Mouse (Mus musculus): ENCODE results near the gene Lamc1. TPM values are rescaled to one million over a fixed set of nuclear protein-coding genes. Genes with fewer than 3 reads are reported as not detected.
"Not testable (repeated sequence)": the region's sequence is repeated elsewhere in the genome, so short reads cannot be mapped to it uniquely, and the experiment has no call there.

The Lamc1 gene
- polyA plus RNA-seq, 1 experiment = 13.0 TPM

DNA sequence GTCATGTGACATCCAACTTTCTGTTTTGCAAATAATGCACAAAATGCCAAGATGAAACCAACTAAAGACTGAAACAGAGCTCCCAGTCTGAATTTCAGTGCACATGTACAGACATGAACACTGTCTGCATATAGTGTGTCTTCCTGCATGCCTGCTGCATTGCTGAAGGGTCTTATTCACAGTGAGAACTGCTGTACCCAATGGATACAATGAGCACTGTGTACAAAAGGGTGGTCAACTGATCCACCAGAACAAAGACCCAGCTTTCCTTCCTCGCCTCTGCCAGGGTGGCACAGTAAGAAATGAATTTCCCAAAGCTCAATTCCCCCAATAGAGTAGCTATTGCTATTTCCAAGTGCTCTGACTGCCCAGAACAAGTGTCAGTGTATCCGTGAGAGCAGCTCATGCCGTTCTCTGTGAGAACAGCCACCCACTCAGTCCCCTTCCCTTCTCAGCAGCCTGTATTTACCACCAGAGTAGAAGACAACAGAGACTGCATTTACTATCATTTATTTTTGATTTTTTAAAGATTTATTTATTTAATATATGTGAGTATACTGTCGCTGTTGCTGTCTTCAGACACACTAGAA lies 34.7 kb downstream of the Lamc1 start:
- 90% methylated on average over 4 of the region's 4 CpGs for WGBS
- H3K27ac ChIP-seq (ENCODE audit: insufficient read depth, low read length); H3K4me1 ChIP-seq (ENCODE audit: control insufficient read depth, insufficient read depth, insufficient read length): not testable (repeated sequence)

DNA sequence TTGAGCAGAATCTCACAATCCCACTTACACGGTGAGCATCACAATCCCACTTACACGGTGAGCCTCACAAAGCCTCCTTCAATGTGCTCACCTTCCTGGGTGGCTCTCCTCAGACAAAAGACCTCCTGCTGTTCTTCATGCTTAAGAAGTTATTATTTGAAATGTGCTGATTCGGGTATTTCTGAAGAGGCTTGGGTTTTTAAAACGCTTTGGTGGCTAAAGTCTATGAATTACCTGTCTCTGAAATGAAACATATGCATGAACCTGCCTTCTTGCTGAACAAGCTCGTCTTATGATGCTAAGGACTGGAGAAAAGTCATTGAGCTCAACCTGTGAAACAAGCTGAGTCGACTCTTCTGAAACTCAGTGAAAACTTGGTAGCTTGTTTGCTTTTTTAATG lies 36.6 kb downstream of the Lamc1 start:
- 93% methylated on average over 6 of the region's 6 CpGs for WGBS

More for the DNA sequence above, 34.7 kb downstream of the Lamc1 start:
- not testable (repeated sequence) for H3K4me3 ChIP-seq (ENCODE audit: extremely low read depth, insufficient read depth, insufficient read length); H3K36me3 ChIP-seq (ENCODE audit: control insufficient read depth, insufficient read depth, low read length); DNase-seq (ENCODE audit: low read depth in 1 of 2, low spot score in 2 of 2); H3K27me3 ChIP-seq (ENCODE audit: control insufficient read depth, insufficient read depth, low read length)

DNA sequence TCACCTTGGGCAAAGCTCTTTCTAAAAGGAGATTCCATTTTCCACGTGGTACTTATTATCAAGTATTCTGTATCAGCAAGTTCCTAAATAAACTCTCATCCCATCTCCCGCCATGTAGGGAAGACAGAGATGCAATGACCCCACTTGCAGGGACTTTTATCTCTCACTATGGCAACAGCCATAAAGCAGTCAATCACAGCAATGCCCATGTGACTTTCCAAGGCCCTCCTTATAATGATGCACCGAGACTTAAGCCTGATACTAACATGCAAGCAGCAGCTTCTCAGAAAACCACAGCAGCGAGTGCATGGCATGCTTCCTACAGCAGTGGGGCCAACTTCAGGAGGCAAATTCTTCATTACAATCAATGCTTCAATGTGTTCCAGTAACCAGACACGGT lies 39.7 kb downstream of the Lamc1 start:
- Histone ChIP-seq H3K4me3 (ENCODE audit: extremely low read depth, insufficient read depth, insufficient read length) (no peak overlapping the region), H3K27me3 (ENCODE audit: control insufficient read depth, insufficient read depth, low read length) (no peaks in the 10 kb centered on the region), H3K4me1 (ENCODE audit: control insufficient read depth, insufficient read depth, insufficient read length) (no peaks in the 10 kb centered on the region), H3K36me3 (ENCODE audit: control insufficient read depth, insufficient read depth, low read length) (no peaks in the 10 kb centered on the region), H3K27ac (ENCODE audit: insufficient read depth, low read length) (no peak overlapping the region)
- TF ChIP-seq CTCF (IDR thresholded peaks at IDR 0.05; ENCODE audit: extremely low read depth, insufficient read depth, insufficient read length, insufficient replicate concordance) = no peak
- TF ChIP-seq POLR2A (IDR thresholded peaks at IDR 0.05; ENCODE audit: low read depth, low read length) = no peak
- no peak for DNase-seq (ENCODE audit: low read depth in 1 of 2, low spot score in 2 of 2)
- 76% methylated on average over 5 of the region's 5 CpGs for WGBS

More for the DNA sequence above, 36.6 kb downstream of the Lamc1 start:
- Histone ChIP-seq H3K27me3 (ENCODE audit: control insufficient read depth, insufficient read depth, low read length) (no peaks in the 10 kb centered on the region), H3K4me3 (ENCODE audit: extremely low read depth, insufficient read depth, insufficient read length) (no peak overlapping the region), H3K4me1 (ENCODE audit: control insufficient read depth, insufficient read depth, insufficient read length) (no peaks in the 10 kb centered on the region; the same call in 1 of the 2 replicates), H3K27ac (ENCODE audit: insufficient read depth, low read length) (no peak overlapping the region), H3K36me3 (ENCODE audit: control insufficient read depth, insufficient read depth, low read length) (no peaks in the 10 kb centered on the region)
- no peak for DNase-seq (ENCODE audit: low read depth in 1 of 2, low spot score in 2 of 2)
- TF ChIP-seq CTCF (IDR thresholded peaks at IDR 0.05; ENCODE audit: extremely low read depth, insufficient read depth, insufficient read length, insufficient replicate concordance) (no peak), POLR2A (IDR thresholded peaks at IDR 0.05; ENCODE audit: low read depth, low read length) (no peak)

DNA sequence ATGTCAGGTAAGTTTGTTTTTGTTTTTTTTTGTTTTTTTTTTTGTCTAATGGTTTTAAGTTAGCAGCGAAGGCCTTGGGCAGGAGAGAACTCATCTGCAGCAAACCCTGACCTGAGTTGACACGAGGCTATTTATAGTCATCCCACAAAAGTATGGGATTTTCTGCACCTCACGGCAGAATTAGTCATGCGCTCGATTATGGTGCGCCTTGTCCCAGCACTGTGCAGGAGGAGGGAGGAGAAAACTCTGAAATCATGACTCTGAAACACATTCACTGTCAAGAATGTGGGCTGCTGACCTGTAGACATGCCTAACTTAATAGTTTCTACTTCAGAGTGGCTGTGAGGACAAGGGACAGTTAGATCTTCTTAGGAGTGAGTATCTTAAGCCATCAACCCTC lies 40.4 kb downstream of the Lamc1 start:
- WGBS = 57% methylated on average over 6 of the region's 6 CpGs
- no peak for DNase-seq (ENCODE audit: low read depth in 1 of 2, low spot score in 2 of 2)
- H3K36me3 ChIP-seq (ENCODE audit: control insufficient read depth, insufficient read depth, low read length) = no peaks in the 10 kb centered on the region
- H3K4me3 ChIP-seq (ENCODE audit: extremely low read depth, insufficient read depth, insufficient read length) = no peak overlapping the region
- peaks cover 6% of the 10 kb centered on the region; the same call in 1 of the 2 replicates for H3K4me1 ChIP-seq (ENCODE audit: control insufficient read depth, insufficient read depth, insufficient read length)
- H3K27me3 ChIP-seq (ENCODE audit: control insufficient read depth, insufficient read depth, low read length) = no peaks in the 10 kb centered on the region
- no peak overlapping the region for H3K27ac ChIP-seq (ENCODE audit: insufficient read depth, low read length)
- TF ChIP-seq POLR2A (IDR thresholded peaks at IDR 0.05; ENCODE audit: low read depth, low read length) (no peak), CTCF (IDR thresholded peaks at IDR 0.05; ENCODE audit: extremely low read depth, insufficient read depth, insufficient read length, insufficient replicate concordance) (no peak)

DNA sequence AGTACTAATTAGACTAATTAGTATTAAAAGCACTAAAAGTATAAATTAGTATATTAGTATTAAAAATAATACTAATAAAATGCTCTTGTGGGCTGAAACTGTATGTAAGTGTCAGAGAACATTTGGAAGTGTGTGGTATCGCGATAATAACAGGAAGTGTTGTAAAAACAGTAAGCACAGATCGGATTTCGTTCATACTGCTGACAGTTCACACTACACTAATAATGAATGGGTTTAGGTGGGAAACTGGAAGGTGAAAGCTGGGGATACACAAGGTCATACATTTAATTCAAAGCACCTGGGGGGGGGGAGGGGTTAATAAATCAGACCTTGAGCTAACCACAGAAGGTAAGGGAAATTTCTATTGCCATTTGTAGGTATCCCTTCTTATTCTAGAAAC lies 41.2 kb downstream of the Lamc1 start:
- Histone ChIP-seq H3K4me3 (ENCODE audit: extremely low read depth, insufficient read depth, insufficient read length) (no peak overlapping the region), H3K27ac (ENCODE audit: insufficient read depth, low read length) (no peak overlapping the region), H3K36me3 (ENCODE audit: control insufficient read depth, insufficient read depth, low read length) (no peaks in the 10 kb centered on the region), H3K27me3 (ENCODE audit: control insufficient read depth, insufficient read depth, low read length) (no peaks in the 10 kb centered on the region), H3K4me1 (ENCODE audit: control insufficient read depth, insufficient read depth, insufficient read length) (peaks cover 8% of the 10 kb centered on the region; the same call in 1 of the 2 replicates)
- DNase-seq (ENCODE audit: low read depth in 1 of 2, low spot score in 2 of 2) = no peak
- WGBS = 47% methylated on average over 4 of the region's 4 CpGs
- TF ChIP-seq POLR2A (IDR thresholded peaks at IDR 0.05; ENCODE audit: low read depth, low read length) = no peak
- TF ChIP-seq CTCF (IDR thresholded peaks at IDR 0.05; ENCODE audit: extremely low read depth, insufficient read depth, insufficient read length, insufficient replicate concordance) = no peak

DNA sequence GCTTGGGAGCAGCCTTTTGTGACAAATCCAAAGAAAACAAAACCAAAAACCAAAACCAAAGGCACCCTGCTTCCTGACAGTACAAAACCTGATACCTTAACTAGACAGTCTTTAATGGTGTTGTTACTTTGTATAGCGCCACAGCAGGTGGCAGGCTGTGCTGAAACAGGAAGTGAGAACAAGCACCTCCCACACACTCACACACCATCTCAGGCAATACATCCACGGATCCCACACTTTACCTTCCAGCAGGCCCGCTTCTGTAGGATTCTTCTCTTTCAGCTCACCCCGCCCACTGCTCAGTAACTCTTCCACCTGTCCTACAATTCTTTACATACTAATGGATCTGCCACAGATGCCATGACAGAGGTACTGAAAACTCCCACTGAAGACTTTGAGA lies 44.6 kb downstream of the Lamc1 start:
- TF ChIP-seq POLR2A (IDR thresholded peaks at IDR 0.05; ENCODE audit: low read depth, low read length) (no peak), CTCF (IDR thresholded peaks at IDR 0.05; ENCODE audit: extremely low read depth, insufficient read depth, insufficient read length, insufficient replicate concordance) (no peak)
- DNase-seq (ENCODE audit: low read depth in 1 of 2, low spot score in 2 of 2) = peak; percentile 51 to 54
- peak overlapping the region; percentile 59 for H3K27ac ChIP-seq (ENCODE audit: insufficient read depth, low read length)
- no peaks in the 10 kb centered on the region for H3K27me3 ChIP-seq (ENCODE audit: control insufficient read depth, insufficient read depth, low read length)
- 61% methylated on average over 4 of the region's 4 CpGs for WGBS
- no peaks in the 10 kb centered on the region for H3K36me3 ChIP-seq (ENCODE audit: control insufficient read depth, insufficient read depth, low read length)
- H3K4me1 ChIP-seq (ENCODE audit: control insufficient read depth, insufficient read depth, insufficient read length) = peaks cover 8% of the 10 kb centered on the region; the same call in 1 of the 2 replicates
- no peak overlapping the region for H3K4me3 ChIP-seq (ENCODE audit: extremely low read depth, insufficient read depth, insufficient read length)

DNA sequence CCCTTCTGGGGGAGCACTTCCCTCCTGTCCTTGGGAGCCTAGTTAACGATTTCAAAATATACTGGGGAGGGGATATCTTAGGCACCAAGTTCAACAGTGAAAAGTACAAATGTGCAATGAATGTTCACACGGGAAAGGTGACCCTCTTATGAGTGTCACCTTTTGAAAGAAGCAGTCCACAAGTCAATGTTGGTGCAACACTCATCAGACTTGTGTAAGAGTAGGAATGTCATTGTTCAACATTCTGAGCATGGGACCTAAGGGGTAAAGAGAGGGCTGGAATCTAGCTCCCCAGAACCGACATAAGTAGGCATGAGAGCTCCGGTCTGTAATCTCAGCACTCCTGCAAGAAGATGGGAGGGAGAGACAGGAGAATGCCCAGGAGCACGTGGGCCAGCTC lies 45.1 kb downstream of the Lamc1 start:
- no peaks in the 10 kb centered on the region for H3K36me3 ChIP-seq (ENCODE audit: control insufficient read depth, insufficient read depth, low read length)
- WGBS = 85% methylated on average over 5 of the region's 5 CpGs
- no peak for TF ChIP-seq CTCF (IDR thresholded peaks at IDR 0.05; ENCODE audit: extremely low read depth, insufficient read depth, insufficient read length, insufficient replicate concordance)
- no peak for TF ChIP-seq POLR2A (IDR thresholded peaks at IDR 0.05; ENCODE audit: low read depth, low read length)
- no peak for DNase-seq (ENCODE audit: low read depth in 1 of 2, low spot score in 2 of 2)
- H3K27me3 ChIP-seq (ENCODE audit: control insufficient read depth, insufficient read depth, low read length) = no peaks in the 10 kb centered on the region
- no peak overlapping the region for H3K4me3 ChIP-seq (ENCODE audit: extremely low read depth, insufficient read depth, insufficient read length)
- H3K4me1 ChIP-seq (ENCODE audit: control insufficient read depth, insufficient read depth, insufficient read length) = peaks cover 8% of the 10 kb centered on the region; the same call in 1 of the 2 replicates
- H3K27ac ChIP-seq (ENCODE audit: insufficient read depth, low read length) = peak overlapping the region; percentile 59

Data from spleen, adult 2 months (tissue).